Mouse (Mus musculus) heart, embryonic 13.5 days (tissue): ENCODE results near the gene Rbfox1. TPM values are rescaled to one million over a fixed set of nuclear protein-coding genes. Genes with fewer than 3 reads are reported as not detected.

Experiments used
- ATAC-seq: fragments of 200-750 bp; cut with Nextera tagmentation; 2 replicates; pipeline ENCODE4 v1.8.0; 2017; ENCODE audit warnings: moderate TSS enrichment; ENCODE audit not compliant: insufficient number of reproducible peaks, low FRiP score, low TSS enrichment; ENCODE audit errors: extremely low read depth
- H3K27ac ChIP-seq: fragments of 300-500 bp; sonication (generic); replicated peaks from 2 replicates; pipeline ENCODE4 v1.5.1; 2015; ENCODE audit warnings: moderate library complexity, mild to moderate bottlenecking, inconsistent platforms
- H3K27me3 ChIP-seq: fragments of 300-500 bp; sonication (generic); replicated peaks from 2 replicates; pipeline ENCODE4 v1.6.1; 2015; ENCODE audit warnings: mild to moderate bottlenecking, inconsistent platforms
- H3K36me3 ChIP-seq: fragments of 300-500 bp; sonication (generic); 2 replicates; pipeline ENCODE4 v1.6.1; 2015; ENCODE audit warnings: mild to moderate bottlenecking, inconsistent platforms
- H3K4me1 ChIP-seq: fragments of 300-500 bp; sonication (generic); 2 replicates; pipeline ENCODE4 v1.6.1; 2015; ENCODE audit warnings: inconsistent platforms
- H3K4me2 ChIP-seq: fragments of 300-500 bp; sonication (generic); 2 replicates; pipeline ENCODE4 v1.6.1; 2015; ENCODE audit warnings: inconsistent platforms, mild to moderate bottlenecking, moderate library complexity
- H3K4me3 ChIP-seq: fragments of 300-500 bp; sonication (generic); 2 replicates; pipeline ENCODE4 v1.5.1; 2015; ENCODE audit warnings: moderate library complexity, mild to moderate bottlenecking, inconsistent platforms
- H3K9ac ChIP-seq: fragments of 300-500 bp; sonication (generic); 2 replicates; pipeline ENCODE4 v1.6.1; 2015; ENCODE audit warnings: inconsistent platforms, mild to moderate bottlenecking, moderate library complexity
- H3K9me3 ChIP-seq: fragments of 300-500 bp; sonication (generic); 2 replicates; pipeline ENCODE4 v1.6.1; 2016; ENCODE audit warnings: inconsistent platforms
- WGBS: fragments of 180-500 bp; shearing (Covaris S2); methylation state at CpG from one replicate; pipeline ENCODE4 v1.1.7; 2015; ENCODE audit warnings: mixed read lengths; 5-methylcytosine and 5-hydroxymethylcytosine counted together
- polyA plus RNA-seq: library from polyadenylated mRNA; unstranded; fragments of >200 nt; fragmentation: Nextera tagmentation; extraction: Ambion mirVana; gene quantifications from 2 replicates; pipeline ENCODE4 v1.2.1, GENCODE M21; 2015

Gene Rbfox1
- polyA plus RNA-seq, 1 experiment from 2014 or later: 2.8 TPM

DNA sequence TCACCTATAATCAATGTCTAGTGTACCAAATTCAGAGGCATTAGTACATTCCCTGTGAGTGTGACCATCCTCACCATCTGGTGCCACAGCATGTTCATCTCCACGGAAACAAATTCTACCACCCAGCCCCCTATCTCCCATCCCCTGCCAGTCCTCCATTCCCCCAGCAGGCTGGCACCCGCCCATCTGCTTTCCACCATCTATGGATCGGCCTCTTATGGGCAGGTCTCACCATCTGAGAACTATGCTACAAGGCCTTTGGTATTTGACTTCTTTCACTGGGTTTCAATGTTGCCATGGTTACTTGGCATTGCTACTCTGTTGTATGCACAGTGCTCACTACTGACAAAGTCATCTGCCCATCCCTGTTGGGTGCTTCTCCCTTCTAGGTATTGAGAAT is 1340.8 kb downstream of the Rbfox1 start:
- Histone ChIP-seq H3K9me3 (no peaks in the 10 kb centered on the region), H3K9ac (no peak overlapping the region), H3K36me3 (no peaks in the 10 kb centered on the region), H3K4me2 (no peak overlapping the region), H3K27ac (no peak overlapping the region), H3K4me1 (peaks cover 8% of the 10 kb centered on the region; the same call in 1 of the 2 replicates), H3K27me3 (no peaks in the 10 kb centered on the region), H3K4me3 (no peak overlapping the region)
- WGBS: 80% methylated on average over 3 of the region's 3 CpGs
- ATAC-seq: no peak

DNA sequence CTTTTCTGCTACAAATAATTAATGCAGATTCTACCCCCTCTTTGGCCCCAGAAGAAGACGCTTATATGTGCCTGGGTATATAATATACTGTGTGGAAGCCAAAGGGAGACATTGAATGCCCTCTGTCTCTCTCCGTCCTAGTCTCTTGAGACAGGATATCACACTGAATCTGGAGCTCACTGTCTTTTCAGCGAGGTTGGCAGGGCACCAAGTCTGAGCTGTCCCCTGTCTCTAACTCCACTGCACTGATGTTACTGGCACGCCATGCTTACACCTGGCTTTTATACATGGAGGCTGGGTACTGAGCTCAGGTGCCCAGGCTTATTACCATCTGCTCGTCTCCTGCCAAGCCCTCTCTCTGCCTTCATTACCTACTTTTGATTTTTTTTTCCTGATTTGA is 1343.1 kb downstream of the Rbfox1 start:
- Histone ChIP-seq H3K9me3 (no peaks in the 10 kb centered on the region), H3K4me1 (peaks cover 8% of the 10 kb centered on the region; the same call in 1 of the 2 replicates), H3K27ac (no peak overlapping the region), H3K27me3 (no peaks in the 10 kb centered on the region), H3K9ac (no peak overlapping the region), H3K4me2 (no peak overlapping the region), H3K4me3 (no peak overlapping the region), H3K36me3 (no peaks in the 10 kb centered on the region)
- 59% methylated on average over 5 of the region's 5 CpGs for WGBS
- ATAC-seq: no peak

DNA sequence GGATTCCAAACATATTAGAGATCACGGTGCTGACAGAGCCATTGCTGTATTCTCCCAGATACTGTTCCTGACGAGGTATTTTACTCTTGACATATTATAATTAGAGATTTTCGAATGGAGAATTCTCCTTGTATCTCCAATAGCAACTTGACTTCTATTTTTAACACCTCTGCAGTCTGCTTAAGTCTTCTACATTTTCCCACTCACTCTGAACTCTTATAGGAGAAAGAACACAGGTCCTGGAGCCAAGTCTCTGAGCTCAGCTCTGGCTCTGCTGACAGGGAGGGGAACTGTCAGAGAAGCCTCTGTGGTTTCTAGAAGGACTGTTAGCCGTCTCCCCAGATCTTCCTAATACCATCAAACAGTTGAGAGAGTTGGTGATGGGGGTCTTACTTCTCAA is 1344.1 kb downstream of the Rbfox1 start:
- H3K4me3 ChIP-seq: no peak overlapping the region
- no peak for ATAC-seq
- WGBS: 25% methylated on average over 4 of the region's 4 CpGs

DNA sequence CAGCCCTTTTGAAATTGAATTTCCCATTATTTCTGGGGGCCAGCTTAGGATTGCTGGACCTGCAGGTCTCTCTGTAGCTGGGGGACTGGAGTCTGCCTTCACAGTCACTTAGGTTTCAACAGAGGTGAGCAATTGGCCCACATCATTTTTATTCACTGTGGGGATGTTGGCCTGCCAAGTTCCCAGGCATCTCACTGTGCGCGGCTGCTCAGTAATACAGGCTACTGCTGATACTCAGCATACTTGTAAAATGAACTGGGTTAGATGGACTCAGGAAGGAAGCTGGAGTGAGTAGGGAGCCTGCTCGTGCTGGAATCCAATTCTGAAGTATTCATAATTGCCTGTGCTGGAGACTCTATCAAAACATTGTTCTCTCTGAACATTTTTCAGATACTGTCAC is 1356.5 kb downstream of the Rbfox1 start:
- Histone ChIP-seq H3K27me3 (no peaks in the 10 kb centered on the region), H3K4me2 (no peak overlapping the region), H3K9me3 (no peaks in the 10 kb centered on the region), H3K27ac (no peak overlapping the region), H3K36me3 (no peaks in the 10 kb centered on the region), H3K9ac (no peak overlapping the region), H3K4me3 (no peak overlapping the region), H3K4me1 (no peaks in the 10 kb centered on the region)
- WGBS: 70% methylated on average over 3 of the region's 3 CpGs
- ATAC-seq: no peak

More for the DNA sequence above, 1344.1 kb downstream of the Rbfox1 start:
- Histone ChIP-seq H3K27me3 (no peaks in the 10 kb centered on the region), H3K4me1 (peaks cover 8% of the 10 kb centered on the region; the same call in 1 of the 2 replicates), H3K9ac (no peak overlapping the region), H3K36me3 (no peaks in the 10 kb centered on the region), H3K4me2 (no peak overlapping the region), H3K9me3 (no peaks in the 10 kb centered on the region), H3K27ac (no peak overlapping the region)

DNA sequence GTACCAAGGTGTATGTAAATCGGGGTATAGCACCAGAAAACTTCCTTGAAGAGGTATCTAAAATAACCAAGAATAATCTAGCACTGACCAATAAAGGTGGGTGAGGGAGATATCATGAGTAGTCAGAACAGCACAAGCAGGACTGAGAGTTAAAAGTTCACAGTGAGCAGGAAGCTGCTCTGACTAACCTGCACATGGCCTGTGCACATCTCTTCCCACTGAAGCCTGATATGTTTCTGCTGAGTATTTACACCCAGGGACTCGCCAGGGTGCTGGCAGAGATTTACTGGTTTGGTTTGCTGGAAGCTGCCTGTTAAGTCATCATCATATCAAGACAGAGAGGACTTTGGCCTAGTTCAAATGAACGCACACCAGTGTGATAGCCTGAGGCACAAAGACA is 1357.3 kb downstream of the Rbfox1 start:
- no peak overlapping the region for H3K27ac ChIP-seq
- WGBS: 76% methylated on average over 3 of the region's 3 CpGs
- no peak overlapping the region for H3K4me3 ChIP-seq
- H3K9me3 ChIP-seq: no peaks in the 10 kb centered on the region
- ATAC-seq: no peak
- H3K36me3 ChIP-seq: no peaks in the 10 kb centered on the region
- H3K4me1 ChIP-seq: no peaks in the 10 kb centered on the region
- H3K27me3 ChIP-seq: no peaks in the 10 kb centered on the region
- H3K4me2 ChIP-seq: no peak overlapping the region
- no peak overlapping the region for H3K9ac ChIP-seq

DNA sequence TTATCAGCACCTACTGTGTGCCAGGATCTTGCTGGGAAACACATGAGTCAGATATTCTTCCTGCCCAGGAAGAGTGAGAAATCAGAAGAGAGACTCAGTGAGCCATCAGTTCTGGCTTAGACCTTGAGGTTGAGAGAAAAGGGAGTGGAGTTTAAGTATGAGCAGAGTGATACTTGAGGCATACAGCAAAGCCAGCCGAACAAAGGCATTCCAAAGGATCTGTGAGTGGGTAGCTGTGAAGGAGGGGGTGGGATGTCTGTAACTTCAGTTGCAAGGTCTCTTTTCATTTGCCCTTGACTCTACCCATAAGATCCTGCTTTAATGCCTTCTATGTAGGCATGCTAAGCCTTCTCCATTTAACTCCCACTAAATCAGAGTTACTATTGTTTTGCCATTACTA is 1359.2 kb downstream of the Rbfox1 start:
- WGBS: 58% methylated on average over 1 of the region's 1 CpGs
- Histone ChIP-seq H3K9me3 (no peaks in the 10 kb centered on the region), H3K36me3 (no peaks in the 10 kb centered on the region), H3K4me3 (no peak overlapping the region), H3K9ac (no peak overlapping the region), H3K4me1 (no peaks in the 10 kb centered on the region), H3K27ac (no peak overlapping the region), H3K27me3 (no peaks in the 10 kb centered on the region), H3K4me2 (no peak overlapping the region)
- ATAC-seq: no peak

DNA sequence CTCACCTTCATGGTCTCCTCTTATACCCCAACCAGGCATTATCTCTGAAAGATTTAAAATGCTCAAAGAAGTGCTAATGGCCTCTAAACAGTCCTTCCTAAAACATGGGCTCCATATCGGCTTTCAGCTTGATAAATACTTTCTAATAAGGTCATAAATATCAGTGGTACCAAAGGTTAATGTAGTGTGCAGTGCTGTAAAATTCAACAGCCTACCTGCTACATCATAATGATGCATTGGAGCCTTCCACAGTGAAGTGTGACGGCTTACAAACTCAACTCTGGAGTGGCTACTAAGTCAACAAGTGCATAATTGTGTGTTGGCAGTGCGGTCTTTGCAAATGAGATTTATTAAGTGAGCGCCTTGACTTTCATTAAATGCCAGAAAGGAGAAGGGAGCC is 1366.5 kb downstream of the Rbfox1 start:
- no peaks in the 10 kb centered on the region for H3K9me3 ChIP-seq
- no peak overlapping the region for H3K27ac ChIP-seq
- 0 out of 2 replicates have a peak, but pooled peaks cover 3% of the 10 kb centered on the region for H3K27me3 ChIP-seq
- 72% methylated on average over 4 of the region's 4 CpGs for WGBS
- H3K4me2 ChIP-seq: no peak overlapping the region
- H3K4me3 ChIP-seq: no peak overlapping the region
- no peak for ATAC-seq
- H3K9ac ChIP-seq: no peak overlapping the region
- no peaks in the 10 kb centered on the region for H3K4me1 ChIP-seq
- no peaks in the 10 kb centered on the region for H3K36me3 ChIP-seq

DNA sequence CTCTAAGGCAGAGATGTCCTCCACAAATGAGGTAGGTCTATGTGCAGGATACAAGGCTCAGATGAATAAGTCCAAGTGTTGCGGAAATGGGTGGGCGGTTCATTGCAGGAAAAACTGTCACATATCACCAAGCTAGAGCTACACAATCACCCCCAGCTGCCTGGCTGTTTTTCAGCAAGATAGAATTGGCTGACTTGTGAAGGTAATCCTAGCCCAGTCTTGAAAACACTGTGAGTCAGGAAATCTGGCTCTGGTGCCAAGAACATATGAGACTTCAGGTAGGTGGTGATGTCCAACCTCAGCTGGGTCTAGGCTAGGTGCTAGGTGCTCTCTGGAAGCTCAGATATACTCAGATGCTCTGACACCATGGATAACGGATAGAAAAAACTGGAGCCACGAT is 1372.2 kb downstream of the Rbfox1 start:
- no peaks in the 10 kb centered on the region for H3K4me1 ChIP-seq
- H3K36me3 ChIP-seq: no peaks in the 10 kb centered on the region
- H3K9me3 ChIP-seq: no peaks in the 10 kb centered on the region
- no peak overlapping the region for H3K9ac ChIP-seq
- no peak for ATAC-seq
- no peak overlapping the region for H3K4me2 ChIP-seq
- H3K27me3 ChIP-seq: no peaks in the 10 kb centered on the region
- 80% methylated on average over 4 of the region's 4 CpGs for WGBS
- no peak overlapping the region for H3K4me3 ChIP-seq
- no peak overlapping the region for H3K27ac ChIP-seq

DNA sequence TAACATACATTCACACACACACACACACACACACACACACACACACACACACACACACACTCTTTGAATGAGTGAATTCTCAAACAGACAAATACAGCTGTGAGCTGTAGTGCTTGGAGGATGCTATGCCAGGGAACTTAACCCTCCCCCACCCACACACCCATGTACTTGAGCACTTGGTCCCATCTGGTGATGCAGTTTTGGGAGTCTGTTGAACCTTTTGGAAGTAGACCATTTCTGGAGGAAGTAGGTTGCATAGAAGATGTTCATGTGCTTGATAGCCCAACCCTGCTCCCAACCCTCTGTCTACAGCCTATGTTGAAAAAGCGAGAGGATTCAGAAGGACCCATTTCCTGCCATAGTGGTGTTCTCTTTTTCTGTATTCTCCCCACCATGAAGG is 1378.1 kb downstream of the Rbfox1 start:
- WGBS: 72% methylated on average over 1 of the region's 1 CpGs
- Histone ChIP-seq H3K4me1 (peaks cover 6% of the 10 kb centered on the region; the same call in 1 of the 2 replicates), H3K36me3 (no peaks in the 10 kb centered on the region)

DNA sequence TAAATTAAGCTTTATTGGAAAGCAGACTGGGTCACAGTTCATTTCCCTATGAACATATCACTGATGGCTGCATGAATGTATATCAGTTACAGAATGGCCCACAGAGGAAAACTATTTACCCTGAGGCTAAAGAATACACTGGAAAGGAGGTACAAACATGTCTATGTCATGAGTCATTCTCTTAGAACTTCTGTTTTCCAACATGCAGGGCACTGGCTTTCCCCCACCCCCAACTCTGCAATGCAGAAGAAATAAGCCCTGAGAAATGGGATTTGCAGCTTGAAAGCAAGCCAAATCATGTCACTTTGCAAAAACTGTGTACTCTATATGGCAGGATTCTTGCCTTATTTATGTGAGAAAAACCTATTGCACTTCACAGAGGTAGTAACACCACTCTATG is 1380.6 kb downstream of the Rbfox1 start:
- Histone ChIP-seq H3K4me3 (no peak overlapping the region), H3K36me3 (no peaks in the 10 kb centered on the region), H3K9me3 (no peaks in the 10 kb centered on the region), H3K9ac (no peak overlapping the region), H3K27me3 (no peaks in the 10 kb centered on the region), H3K27ac (no peak overlapping the region), H3K4me1 (peaks cover 6% of the 10 kb centered on the region; the same call in 1 of the 2 replicates), H3K4me2 (no peak overlapping the region)
- ATAC-seq: no peak

More for the DNA sequence above, 1378.1 kb downstream of the Rbfox1 start:
- H3K4me2 ChIP-seq: no peak overlapping the region
- no peak overlapping the region for H3K4me3 ChIP-seq
- H3K27me3 ChIP-seq: no peaks in the 10 kb centered on the region
- no peak overlapping the region for H3K27ac ChIP-seq
- H3K9ac ChIP-seq: no peak overlapping the region
- ATAC-seq: no peak
- H3K9me3 ChIP-seq: no peaks in the 10 kb centered on the region

DNA sequence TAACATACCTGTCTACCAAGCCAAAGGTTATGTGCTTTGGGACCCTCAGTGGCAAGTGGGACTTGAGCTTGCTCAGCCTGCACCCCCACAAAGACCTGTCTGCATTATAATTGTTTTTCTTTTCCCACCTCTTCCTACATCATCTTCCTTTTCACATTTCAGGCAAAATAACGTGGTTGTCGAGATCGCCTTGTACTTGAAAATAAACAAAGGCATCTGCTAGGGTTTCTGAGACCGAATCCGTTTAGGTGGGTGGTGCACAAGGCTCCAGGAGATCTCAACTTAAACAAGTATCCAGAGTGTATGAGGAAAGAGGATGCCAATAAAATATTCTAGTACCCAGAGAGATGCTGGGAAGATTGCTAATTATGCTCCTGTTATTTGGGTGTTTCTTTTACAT is 1390.3 kb downstream of the Rbfox1 start:
- no peak for ATAC-seq
- no peak overlapping the region for H3K9ac ChIP-seq

DNA sequence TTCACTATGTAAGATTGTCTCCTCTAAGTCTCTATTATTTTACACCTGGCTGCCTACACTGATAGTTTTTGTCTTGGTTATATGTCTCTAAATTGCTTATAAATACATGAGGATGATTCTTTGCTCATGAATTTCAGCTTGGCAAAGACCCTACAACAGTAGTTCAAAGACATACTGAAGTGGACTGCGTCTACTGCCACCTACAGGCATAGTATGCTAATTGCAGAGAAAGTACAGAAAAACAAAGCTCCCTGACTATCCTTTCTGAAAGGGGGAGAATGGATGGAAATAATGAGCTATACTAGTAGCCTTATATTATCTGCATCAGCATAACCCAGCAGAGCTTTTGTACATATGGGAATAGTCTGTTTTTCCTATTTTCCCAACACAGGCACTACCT is 1390.7 kb downstream of the Rbfox1 start:
- 23% methylated on average over 1 of the region's 1 CpGs for WGBS

More for the DNA sequence above, 1390.3 kb downstream of the Rbfox1 start:
- no peak overlapping the region for H3K27ac ChIP-seq
- H3K4me2 ChIP-seq: no peak overlapping the region
- no peaks in the 10 kb centered on the region for H3K36me3 ChIP-seq
- 85% methylated on average over 5 of the region's 5 CpGs for WGBS
- H3K9me3 ChIP-seq: 0 out of 2 replicates have a peak, but pooled peaks cover 3% of the 10 kb centered on the region
- H3K27me3 ChIP-seq: no peaks in the 10 kb centered on the region
- H3K4me3 ChIP-seq: no peak overlapping the region
- peaks cover 13% of the 10 kb centered on the region; the same call in 1 of the 2 replicates for H3K4me1 ChIP-seq

More for the DNA sequence above, 1390.7 kb downstream of the Rbfox1 start:
- Histone ChIP-seq H3K36me3 (no peaks in the 10 kb centered on the region), H3K4me2 (no peak overlapping the region), H3K27ac (no peak overlapping the region), H3K4me1 (peaks cover 13% of the 10 kb centered on the region; the same call in 1 of the 2 replicates), H3K4me3 (no peak overlapping the region), H3K9ac (no peak overlapping the region), H3K9me3 (0 out of 2 replicates have a peak, but pooled peaks cover 3% of the 10 kb centered on the region), H3K27me3 (no peaks in the 10 kb centered on the region)
- no peak for ATAC-seq
